In the genomic region with DNA sequence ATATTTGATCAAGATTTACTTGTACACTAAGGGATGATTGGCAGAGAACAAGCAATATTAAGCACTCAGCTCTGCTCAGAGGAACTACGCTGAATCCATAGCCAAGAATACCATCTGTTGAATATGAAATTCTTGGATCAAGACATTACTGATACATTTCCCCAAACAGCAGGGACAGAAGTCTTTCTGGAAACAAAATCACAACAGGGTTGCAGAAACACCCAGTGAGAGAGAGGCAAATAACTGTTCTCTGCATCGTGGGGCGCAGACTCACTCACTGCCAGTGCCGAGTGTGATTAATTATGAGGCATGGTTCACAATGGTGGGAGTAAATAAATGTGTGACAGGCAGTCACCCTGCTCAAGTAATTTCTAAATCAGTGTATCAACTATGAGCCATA, we compare ENCODE assay signal across 12 mouse cellular contexts.
DNase-seq lines count a peak whose midpoint lies in the region; ATAC-seq and TF ChIP-seq lines count a peak whose summit lies in the region.
"Had no signal": no experiment of that assay in that cellular context is flagged by ENCODE, and none has a peak within 500 bp of the region (broad histone marks: within the 10 kb centered on the region; RNA-seq: fewer than 3 reads in every experiment).

No protein-coding gene starts in this region.

- ATAC-seq in forebrain, embryonic 14.5 days: peak; percentile 79; the same call in 1 of the 2 replicates
- ATAC-seq in forebrain, embryonic 12.5 days (ENCODE audit: low FRiP score): no peak
- ATAC-seq in hindbrain, embryonic 13.5 days (ENCODE audit: low FRiP score): peak; percentile 36; the same call in 1 of the 2 replicates
- no peak; the same call in 1 of the 2 replicates for ATAC-seq in hindbrain, embryonic 14.5 days (ENCODE audit: low FRiP score)
- no peak for ATAC-seq in liver, embryonic 11.5 days (replicated peaks; ENCODE audit: low FRiP score)
- no peak for ATAC-seq in granulocyte monocyte progenitor cell, adult 5-6 weeks (replicated peaks; ENCODE audit: poor library complexity, severe bottlenecking)
- ATAC-seq: midbrain, embryonic 13.5 days had no signal

- no peaks in the 10 kb centered on the region for H3K4me1 ChIP-seq in forebrain, embryonic 14.5 days (ENCODE audit: control insufficient read depth, insufficient read depth, low read length)
- no peaks in the 10 kb centered on the region for H3K4me1 ChIP-seq in forebrain, embryonic 12.5 days
- H3K4me1 ChIP-seq in hindbrain, embryonic 13.5 days (replicated peaks): no peaks in the 10 kb centered on the region; the same call in 1 of the 2 replicates
- no peaks in the 10 kb centered on the region for H3K4me1 ChIP-seq in hindbrain, embryonic 14.5 days (replicated peaks; ENCODE audit: control insufficient read depth, insufficient read depth, low read length)
- no peaks in the 10 kb centered on the region for H3K4me1 ChIP-seq in liver, embryonic 11.5 days (replicated peaks; ENCODE audit: control insufficient read depth, insufficient read depth, low read length)
- H3K4me1 ChIP-seq: midbrain, embryonic 13.5 days had no signal

- H3K4me3 ChIP-seq in forebrain, embryonic 14.5 days (ENCODE audit: low read depth, low read length): no peak overlapping the region
- no peak overlapping the region for H3K4me3 ChIP-seq in forebrain, embryonic 12.5 days (replicated peaks)
- no peak overlapping the region for H3K4me3 ChIP-seq in hindbrain, embryonic 13.5 days
- H3K4me3 ChIP-seq in hindbrain, embryonic 14.5 days (replicated peaks; ENCODE audit: low read length): no peak overlapping the region
- H3K4me3 ChIP-seq in layer of hippocampus, adult 2 months: no peak overlapping the region
- H3K4me3 ChIP-seq in liver, embryonic 11.5 days (ENCODE audit: low read depth, low read length): no peak overlapping the region
- H3K4me3 ChIP-seq: erythroblast, embryonic 14.5 days; midbrain, embryonic 13.5 days had no signal

- no peak overlapping the region for H3K4me2 ChIP-seq in forebrain, embryonic 14.5 days (ENCODE audit: low read length)
- no peak overlapping the region for H3K4me2 ChIP-seq in forebrain, embryonic 12.5 days
- H3K4me2 ChIP-seq in hindbrain, embryonic 13.5 days: no peak overlapping the region
- no peak overlapping the region for H3K4me2 ChIP-seq in hindbrain, embryonic 14.5 days (replicated peaks)
- no peak overlapping the region for H3K4me2 ChIP-seq in liver, embryonic 11.5 days
- H3K4me2 ChIP-seq: midbrain, embryonic 13.5 days had no signal

- no peak overlapping the region for H3K9ac ChIP-seq in forebrain, embryonic 14.5 days (ENCODE audit: low read length)
- no peak overlapping the region for H3K9ac ChIP-seq in forebrain, embryonic 12.5 days
- no peak overlapping the region for H3K9ac ChIP-seq in hindbrain, embryonic 13.5 days
- no peak overlapping the region for H3K9ac ChIP-seq in hindbrain, embryonic 14.5 days
- no peak overlapping the region for H3K9ac ChIP-seq in liver, embryonic 11.5 days (ENCODE audit: low read depth, low read length)
- H3K9ac ChIP-seq: liver, embryonic 14.5 days; midbrain, embryonic 13.5 days had no signal

- TF ChIP-seq CTCF in brain, embryonic 14.5 days (IDR thresholded peaks at IDR 0.05; ENCODE audit: borderline replicate concordance, extremely low read depth, insufficient read depth, insufficient read length): no peak
- no peak for TF ChIP-seq CTCF in layer of hippocampus, adult 2 months (conservative IDR thresholded peaks at IDR 0.05)

- no peaks in the 10 kb centered on the region for H3K36me3 ChIP-seq in forebrain, embryonic 14.5 days (ENCODE audit: control insufficient read depth, insufficient read depth, low read length)
- no peaks in the 10 kb centered on the region for H3K36me3 ChIP-seq in forebrain, embryonic 12.5 days (replicated peaks)
- no peaks in the 10 kb centered on the region for H3K36me3 ChIP-seq in hindbrain, embryonic 13.5 days
- H3K36me3 ChIP-seq in hindbrain, embryonic 14.5 days (replicated peaks; ENCODE audit: control insufficient read depth, insufficient read depth): no peaks in the 10 kb centered on the region
- no peaks in the 10 kb centered on the region for H3K36me3 ChIP-seq in liver, embryonic 11.5 days (ENCODE audit: control insufficient read depth, insufficient read depth, low read length)
- H3K36me3 ChIP-seq: midbrain, embryonic 13.5 days had no signal

- peak; percentile 81 for DNase-seq in forebrain, embryonic 14.5 days (ENCODE audit: low spot score)
- DNase-seq in hindbrain, embryonic 14.5 days (ENCODE audit: low spot score): no peak
- peak; percentile 82 for DNase-seq in brain, embryonic 14.5 days (ENCODE audit: low read depth)
- DNase-seq in layer of hippocampus, adult 2 months (ENCODE audit: low spot score in 2 of 2): peak; percentile 25 to 85
- DNase-seq in liver, embryonic 11.5 days (ENCODE audit: low spot score): no peak
- DNase-seq: kidney, postnatal 10 days had no signal

- H3K27me3 ChIP-seq in forebrain, embryonic 14.5 days (replicated peaks; ENCODE audit: control insufficient read depth, insufficient read depth, low read length): no peaks in the 10 kb centered on the region
- no peaks in the 10 kb centered on the region for H3K27me3 ChIP-seq in forebrain, embryonic 12.5 days
- H3K27me3 ChIP-seq in hindbrain, embryonic 13.5 days: no peaks in the 10 kb centered on the region
- no peaks in the 10 kb centered on the region for H3K27me3 ChIP-seq in hindbrain, embryonic 14.5 days (ENCODE audit: control insufficient read depth, insufficient read depth, low read length)
- no peaks in the 10 kb centered on the region for H3K27me3 ChIP-seq in liver, embryonic 11.5 days (replicated peaks; ENCODE audit: control insufficient read depth, insufficient read depth, low read length)
- H3K27me3 ChIP-seq: midbrain, embryonic 13.5 days had no signal

- no peak for TF ChIP-seq POLR2A in brain, embryonic 14.5 days (IDR thresholded peaks at IDR 0.05; ENCODE audit: borderline replicate concordance, extremely low read depth, insufficient read depth, insufficient read length, poor library complexity, severe bottlenecking)

- no peaks in the 10 kb centered on the region for H3K9me3 ChIP-seq in forebrain, embryonic 14.5 days (replicated peaks; ENCODE audit: control insufficient read depth, low read length)
- no peaks in the 10 kb centered on the region for H3K9me3 ChIP-seq in forebrain, embryonic 12.5 days
- no peaks in the 10 kb centered on the region for H3K9me3 ChIP-seq in hindbrain, embryonic 13.5 days
- no peaks in the 10 kb centered on the region for H3K9me3 ChIP-seq in hindbrain, embryonic 14.5 days (ENCODE audit: control insufficient read depth, low read length)
- no peaks in the 10 kb centered on the region for H3K9me3 ChIP-seq in liver, embryonic 11.5 days (ENCODE audit: control insufficient read depth, low read length)
- H3K9me3 ChIP-seq: midbrain, embryonic 13.5 days had no signal

- no peak overlapping the region for H3K27ac ChIP-seq in forebrain, embryonic 14.5 days (ENCODE audit: low read depth, low read length)
- H3K27ac ChIP-seq in forebrain, embryonic 12.5 days: no peak overlapping the region
- no peak overlapping the region for H3K27ac ChIP-seq in hindbrain, embryonic 13.5 days
- H3K27ac ChIP-seq in hindbrain, embryonic 14.5 days: no peak overlapping the region
- H3K27ac ChIP-seq in layer of hippocampus, adult 2 months: peak overlapping the region; percentile 23; the same call in 1 of the 2 replicates
- H3K27ac ChIP-seq in liver, embryonic 11.5 days (ENCODE audit: low read depth, low read length): no peak overlapping the region
- H3K27ac ChIP-seq: liver, embryonic 14.5 days; midbrain, embryonic 13.5 days had no signal

- WGBS in forebrain, embryonic 14.5 days: 53% methylated on average over 4 of the region's 4 CpGs
- WGBS in forebrain, embryonic 12.5 days: 73% methylated on average over 4 of the region's 4 CpGs
- WGBS in hindbrain, embryonic 13.5 days: 51% methylated on average over 4 of the region's 4 CpGs
- 49% methylated on average over 4 of the region's 4 CpGs for WGBS in hindbrain, embryonic 14.5 days
- WGBS in liver, embryonic 11.5 days: 81% methylated on average over 4 of the region's 4 CpGs

Comparison
In these comparisons a context has a peak if more than half of its experiments do, and no peak if none do; other contexts are left out.
1. ATAC-seq: peak in forebrain, embryonic 14.5 days (single experiment) and hindbrain, embryonic 13.5 days (single experiment); none in forebrain, embryonic 12.5 days (single experiment), hindbrain, embryonic 14.5 days (single experiment), liver, embryonic 11.5 days (single experiment) and granulocyte monocyte progenitor cell, adult 5-6 weeks (single experiment).
2. DNase-seq: peak in forebrain, embryonic 14.5 days (single experiment), brain, embryonic 14.5 days (single experiment) and layer of hippocampus, adult 2 months (2 of 2); none in hindbrain, embryonic 14.5 days (single experiment) and liver, embryonic 11.5 days (single experiment).